Mouse (Mus musculus) bone marrow, adult 2 months (tissue): ENCODE measurements around the gene Ranbp17.

Experiments
- CTCF ChIP-seq: fragments of 200-500 bp; IDR thresholded peaks from 2 replicates; pipeline ENCODE4 v1.5.1; 2011; ENCODE audit warnings: low read length, control low read depth; ENCODE audit not compliant: control insufficient read depth, insufficient read depth
- POLR2A ChIP-seq: fragments of 200-500 bp; IDR thresholded peaks from 2 replicates; pipeline ENCODE4 v1.6.1; 2011; ENCODE audit warnings: low read depth, mild to moderate bottlenecking, control low read depth, low read length, borderline replicate concordance; ENCODE audit not compliant: control insufficient read depth

DNA sequence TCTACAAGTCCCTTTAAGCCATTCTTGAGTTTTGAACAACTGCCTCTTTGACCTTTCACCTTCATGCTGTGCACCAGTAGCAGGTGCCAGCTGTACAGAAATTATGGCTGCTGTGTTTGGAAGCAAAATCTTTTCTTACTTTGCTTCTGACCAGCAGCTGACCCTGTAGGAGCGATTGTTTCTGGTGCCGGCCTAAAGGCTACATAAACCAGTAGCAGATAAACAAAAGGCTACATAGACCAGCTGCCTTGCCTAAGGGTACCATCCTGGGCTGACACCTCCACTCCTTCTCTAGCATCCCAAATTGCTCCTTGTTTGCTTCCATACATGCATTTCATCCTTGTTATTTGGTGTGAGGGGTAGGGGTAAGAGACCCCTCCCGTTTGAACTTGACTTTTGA is 279.4 kb downstream of the Ranbp17 start:
- TF ChIP-seq POLR2A (no peak), CTCF (no peak)
